Mouse (Mus musculus) limb, embryonic 15.5 days (tissue): ENCODE measurements around the gene Opcml. TPM values are rescaled to one million over a fixed set of nuclear protein-coding genes. Genes with fewer than 3 reads are reported as not detected.

Experiments
- ATAC-seq: fragments of 200-750 bp; cut with Nextera tagmentation; 2 replicates; pipeline ENCODE4 v1.8.0; 2017; ENCODE audit warnings: low read depth, moderate TSS enrichment; ENCODE audit not compliant: insufficient number of reproducible peaks, low FRiP score, low TSS enrichment
- H3K27ac ChIP-seq: fragments of 300-500 bp; sonication (generic); 2 replicates; pipeline ENCODE4 v1.5.1; 2015; ENCODE audit warnings: moderate library complexity, mild to moderate bottlenecking, inconsistent platforms
- H3K27me3 ChIP-seq: fragments of 300-500 bp; sonication (generic); 2 replicates; pipeline ENCODE4 v1.6.1; 2015; ENCODE audit warnings: inconsistent platforms
- H3K36me3 ChIP-seq: fragments of 300-500 bp; sonication (generic); 2 replicates; pipeline ENCODE4 v1.6.1; 2015; ENCODE audit warnings: inconsistent platforms
- H3K4me1 ChIP-seq: fragments of 300-500 bp; sonication (generic); 2 replicates; pipeline ENCODE4 v1.6.1; 2015; ENCODE audit warnings: inconsistent platforms
- H3K4me2 ChIP-seq: fragments of 300-500 bp; sonication (generic); 2 replicates; pipeline ENCODE4 v1.6.1; 2015; ENCODE audit warnings: mild to moderate bottlenecking, inconsistent platforms
- H3K4me3 ChIP-seq: fragments of 300-500 bp; sonication (generic); 2 replicates; pipeline ENCODE4 v1.5.1; 2015; ENCODE audit warnings: mild to moderate bottlenecking, inconsistent platforms
- H3K9ac ChIP-seq: fragments of 300-500 bp; sonication (generic); 2 replicates; pipeline ENCODE4 v1.6.1; 2015; ENCODE audit warnings: inconsistent platforms
- H3K9me3 ChIP-seq: fragments of 300-500 bp; sonication (generic); 2 replicates; pipeline ENCODE4 v1.6.1; 2016; ENCODE audit warnings: inconsistent platforms
- WGBS: fragments of 180-500 bp; shearing (Covaris S2); methylation state at CpG from one replicate; pipeline ENCODE4 v1.1.7; 2015; 5-methylcytosine and 5-hydroxymethylcytosine counted together
- polyA plus RNA-seq: library from polyadenylated mRNA; unstranded; fragments of >200 nt; fragmentation: Nextera tagmentation; extraction: Ambion mirVana; gene quantifications from 2 replicates; pipeline ENCODE4 v1.2.1, GENCODE M21; 2015

The Opcml gene
- polyA plus RNA-seq, 1 experiment from 2014 or later: 4.9 TPM

DNA sequence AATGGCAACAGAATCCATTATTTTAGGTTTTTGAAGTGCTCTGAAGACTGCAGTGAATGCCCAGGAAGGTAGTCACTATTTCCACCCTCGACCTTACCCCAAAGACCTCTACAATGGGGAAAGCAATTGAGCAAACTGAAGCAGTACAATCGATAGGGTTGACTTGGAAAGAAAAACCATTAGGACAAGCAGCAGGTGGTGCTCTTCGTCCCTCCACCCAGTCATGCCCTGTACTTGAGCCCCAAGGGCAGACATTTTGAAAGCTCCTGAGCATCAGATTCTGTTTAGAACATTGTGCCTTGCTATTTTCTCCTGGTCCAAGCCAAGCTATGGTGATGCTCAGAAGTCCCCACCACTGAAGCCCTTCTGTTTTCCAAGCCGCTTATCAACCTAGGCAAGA is 744.4 kb downstream of the Opcml start:
- Histone ChIP-seq H3K36me3 (no peaks in the 10 kb centered on the region), H3K27ac (no peak overlapping the region), H3K4me3 (no peak overlapping the region), H3K9me3 (no peaks in the 10 kb centered on the region), H3K4me1 (no peaks in the 10 kb centered on the region), H3K27me3 (no peaks in the 10 kb centered on the region), H3K9ac (no peak overlapping the region), H3K4me2 (no peak overlapping the region)
- ATAC-seq: no peak
- 53% methylated on average over 4 of the region's 4 CpGs for WGBS

DNA sequence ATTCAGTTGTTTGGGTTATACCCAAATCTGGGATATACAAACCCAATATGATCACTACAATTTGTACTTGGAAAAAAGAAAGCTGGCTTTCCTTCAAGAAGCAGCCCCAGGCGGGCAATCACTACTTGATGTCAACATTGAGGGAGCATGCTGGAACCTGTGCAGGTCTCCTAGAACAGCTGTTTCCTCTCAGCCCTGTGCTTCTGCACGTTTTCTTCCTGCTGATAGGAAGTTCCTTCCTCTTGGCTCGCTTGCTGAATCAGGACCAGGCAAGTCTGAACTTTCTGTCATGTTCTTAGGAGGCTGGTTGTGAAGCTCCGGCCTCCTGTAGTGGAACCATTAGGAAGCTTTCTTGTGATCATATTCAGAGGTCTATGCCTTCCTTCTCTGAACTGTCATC is 746.1 kb downstream of the Opcml start:
- no peaks in the 10 kb centered on the region for H3K4me1 ChIP-seq
- H3K9ac ChIP-seq: no peak overlapping the region
- ATAC-seq: no peak
- 49% methylated on average over 4 of the region's 4 CpGs for WGBS
- no peaks in the 10 kb centered on the region for H3K36me3 ChIP-seq
- no peak overlapping the region for H3K27ac ChIP-seq
- H3K27me3 ChIP-seq: no peaks in the 10 kb centered on the region
- no peak overlapping the region for H3K4me2 ChIP-seq
- H3K9me3 ChIP-seq: no peaks in the 10 kb centered on the region
- H3K4me3 ChIP-seq: no peak overlapping the region

- H3K27me3 ChIP-seq: no peaks in the 10 kb centered on the region
- H3K9ac ChIP-seq: no peak overlapping the region
- ATAC-seq: no peak
- H3K4me3 ChIP-seq: no peak overlapping the region
- no peak overlapping the region for H3K27ac ChIP-seq
- no peaks in the 10 kb centered on the region for H3K4me1 ChIP-seq
- WGBS: 74% methylated on average over 9 of the region's 9 CpGs
- no peaks in the 10 kb centered on the region for H3K36me3 ChIP-seq
- H3K9me3 ChIP-seq: no peaks in the 10 kb centered on the region
- no peak overlapping the region for H3K4me2 ChIP-seq
Measured at GRCm38 (mm10) chr9:28548189-28548588, 757.6 kb downstream of the Opcml start.

DNA sequence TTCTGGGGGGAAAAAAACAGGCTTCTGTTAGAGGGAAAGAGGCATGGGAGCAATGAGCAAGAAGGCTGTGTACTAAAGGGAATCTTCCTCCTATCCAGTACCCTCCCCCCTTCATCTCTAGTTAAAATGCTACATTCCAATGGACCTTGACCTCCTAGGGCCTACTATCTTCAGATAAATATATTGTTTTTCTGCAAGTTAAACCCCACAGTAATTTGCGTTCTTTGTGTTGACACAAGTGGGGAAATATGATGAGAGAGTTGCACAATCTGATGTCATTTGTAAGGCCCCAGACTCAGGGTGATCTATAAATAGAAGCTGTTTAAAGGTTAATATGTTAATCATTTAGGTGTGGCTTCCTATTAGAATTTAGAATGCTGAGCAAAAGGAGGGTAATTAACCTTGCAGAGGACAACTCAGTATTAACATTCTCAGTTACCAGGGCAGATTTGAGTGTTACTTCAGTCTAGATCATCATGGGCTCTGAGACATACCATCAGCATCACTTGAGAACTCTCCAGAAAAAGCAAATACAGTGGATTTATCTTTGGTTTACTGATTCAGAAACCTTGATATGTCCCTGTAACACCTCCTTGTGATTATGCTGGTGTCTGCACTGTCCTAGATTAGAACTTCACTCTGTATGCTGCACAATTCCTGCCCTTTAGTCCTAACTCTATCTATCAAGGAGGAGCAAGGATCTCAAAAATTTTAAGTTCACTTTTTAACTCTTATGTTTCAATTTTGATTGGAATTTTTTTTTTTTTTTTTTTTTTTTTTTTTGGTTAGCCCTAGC is 762.0 kb downstream of the Opcml start:
- WGBS: 85% methylated on average over 1 of the region's 1 CpGs
- Histone ChIP-seq H3K4me1 (no peaks in the 10 kb centered on the region), H3K4me3 (no peak overlapping the region), H3K4me2 (no peak overlapping the region), H3K36me3 (no peaks in the 10 kb centered on the region), H3K9ac (no peak overlapping the region), H3K27ac (no peak overlapping the region), H3K27me3 (no peaks in the 10 kb centered on the region), H3K9me3 (no peaks in the 10 kb centered on the region)
- no peak for ATAC-seq

DNA sequence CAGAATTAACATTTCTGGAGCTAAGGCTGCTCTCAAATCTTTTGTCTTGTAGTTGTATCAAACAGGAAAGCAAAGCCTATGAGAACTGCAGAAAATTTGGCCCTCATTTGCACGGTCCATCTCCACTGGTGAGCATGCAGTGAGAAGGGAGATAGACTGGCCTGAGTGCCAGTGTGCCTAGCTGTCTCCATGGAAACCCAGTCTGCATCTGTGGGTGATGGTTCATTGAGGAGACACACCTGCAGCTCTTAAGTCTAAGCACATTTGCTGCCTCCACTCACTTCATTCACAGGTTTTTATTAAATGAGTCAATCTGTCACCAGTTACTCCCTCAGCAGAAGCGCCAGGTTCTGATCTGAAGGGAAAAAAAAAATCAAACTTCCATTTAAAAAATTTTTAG is 768.1 kb downstream of the Opcml start:
- Histone ChIP-seq H3K4me1 (no peaks in the 10 kb centered on the region), H3K27me3 (no peaks in the 10 kb centered on the region), H3K9me3 (no peaks in the 10 kb centered on the region), H3K4me3 (no peak overlapping the region), H3K36me3 (no peaks in the 10 kb centered on the region), H3K27ac (no peak overlapping the region), H3K9ac (no peak overlapping the region), H3K4me2 (no peak overlapping the region)
- no peak for ATAC-seq
- WGBS: 78% methylated on average over 2 of the region's 2 CpGs

GRCm38 (mm10) chr9:28561761-28562160 is 771.2 kb downstream of the Opcml start:
- no peak overlapping the region for H3K4me2 ChIP-seq
- H3K27me3 ChIP-seq: no peaks in the 10 kb centered on the region
- no peak overlapping the region for H3K4me3 ChIP-seq
- H3K4me1 ChIP-seq: no peaks in the 10 kb centered on the region
- no peaks in the 10 kb centered on the region for H3K9me3 ChIP-seq
- no peaks in the 10 kb centered on the region for H3K36me3 ChIP-seq
- WGBS: 43% methylated on average over 6 of the region's 6 CpGs
- no peak for ATAC-seq
- no peak overlapping the region for H3K9ac ChIP-seq
- no peak overlapping the region for H3K27ac ChIP-seq

- 29% methylated on average over 14 of the region's 14 CpGs for WGBS
- H3K9ac ChIP-seq: no peak overlapping the region
- no peaks in the 10 kb centered on the region for H3K9me3 ChIP-seq
- no peak for ATAC-seq
- H3K4me3 ChIP-seq: no peak overlapping the region
- no peak overlapping the region for H3K4me2 ChIP-seq
- H3K4me1 ChIP-seq: no peaks in the 10 kb centered on the region
- H3K27ac ChIP-seq: no peak overlapping the region
- no peaks in the 10 kb centered on the region for H3K27me3 ChIP-seq
- H3K36me3 ChIP-seq: no peaks in the 10 kb centered on the region
Measured at GRCm38 (mm10) chr9:28563066-28563683, 772.6 kb downstream of the Opcml start.

- no peak for ATAC-seq
- WGBS: 12% methylated on average over 8 of the region's 8 CpGs
Measured at GRCm38 (mm10) chr9:28569041-28569522, 778.5 kb downstream of the Opcml start.

GRCm38 (mm10) chr9:28569776-28570175 is 779.2 kb downstream of the Opcml start:
- H3K9ac ChIP-seq: no peak overlapping the region
- H3K4me1 ChIP-seq: peaks cover 7% of the 10 kb centered on the region; the same call in 1 of the 2 replicates
- H3K4me2 ChIP-seq: no peak overlapping the region
- H3K27ac ChIP-seq: no peak overlapping the region
- H3K4me3 ChIP-seq: no peak overlapping the region
- 21% methylated on average over 2 of the region's 2 CpGs for WGBS
- H3K9me3 ChIP-seq: no peaks in the 10 kb centered on the region
- H3K27me3 ChIP-seq: no peaks in the 10 kb centered on the region
- H3K36me3 ChIP-seq: no peaks in the 10 kb centered on the region
- no peak for ATAC-seq

More at GRCm38 (mm10) chr9:28569041-28569522, 778.5 kb downstream of the Opcml start:
- Histone ChIP-seq H3K9me3 (no peaks in the 10 kb centered on the region), H3K4me1 (peaks cover 7% of the 10 kb centered on the region; the same call in 1 of the 2 replicates), H3K4me3 (no peak overlapping the region), H3K27ac (no peak overlapping the region), H3K27me3 (no peaks in the 10 kb centered on the region), H3K36me3 (no peaks in the 10 kb centered on the region), H3K9ac (no peak overlapping the region), H3K4me2 (no peak overlapping the region)

DNA sequence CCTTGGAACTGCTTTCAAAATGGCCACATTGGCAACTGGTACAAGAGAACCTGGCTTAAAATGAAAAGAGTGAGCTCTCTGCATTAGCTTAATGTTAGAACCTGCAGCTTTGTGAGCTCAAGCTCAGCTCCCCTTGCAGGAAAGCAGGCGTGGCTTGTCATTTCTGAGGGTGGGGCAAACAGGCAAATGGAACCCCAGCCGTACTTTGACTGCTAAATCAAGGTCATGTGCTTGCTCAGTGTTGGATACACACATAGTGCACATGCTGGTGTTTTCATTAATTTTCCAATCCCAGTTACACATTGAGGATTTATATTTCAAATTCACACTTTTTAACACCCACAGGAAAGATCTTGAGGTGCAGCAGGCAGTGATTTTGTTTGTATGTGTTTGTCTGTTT is 781.1 kb downstream of the Opcml start:
- no peak overlapping the region for H3K9ac ChIP-seq
- H3K27ac ChIP-seq: no peak overlapping the region
- 47% methylated on average over 2 of the region's 2 CpGs for WGBS
- no peak overlapping the region for H3K4me3 ChIP-seq
- ATAC-seq: no peak
- H3K36me3 ChIP-seq: no peaks in the 10 kb centered on the region
- H3K27me3 ChIP-seq: no peaks in the 10 kb centered on the region
- no peak overlapping the region for H3K4me2 ChIP-seq
- no peaks in the 10 kb centered on the region for H3K9me3 ChIP-seq
- peaks cover 7% of the 10 kb centered on the region; the same call in 1 of the 2 replicates for H3K4me1 ChIP-seq

- H3K9ac ChIP-seq: no peak overlapping the region
- WGBS: 58% methylated on average over 9 of the region's 9 CpGs
- no peak overlapping the region for H3K27ac ChIP-seq
- peaks cover 7% of the 10 kb centered on the region; the same call in 1 of the 2 replicates for H3K4me1 ChIP-seq
- H3K36me3 ChIP-seq: no peaks in the 10 kb centered on the region
- no peaks in the 10 kb centered on the region for H3K27me3 ChIP-seq
- ATAC-seq: no peak
- no peak overlapping the region for H3K4me2 ChIP-seq
- no peaks in the 10 kb centered on the region for H3K9me3 ChIP-seq
- H3K4me3 ChIP-seq: no peak overlapping the region
Measured at GRCm38 (mm10) chr9:28572136-28572774, 781.7 kb downstream of the Opcml start.

- no peak overlapping the region for H3K4me2 ChIP-seq
- no peaks in the 10 kb centered on the region for H3K9me3 ChIP-seq
- H3K36me3 ChIP-seq: no peaks in the 10 kb centered on the region
- no peak overlapping the region for H3K4me3 ChIP-seq
- no peak for ATAC-seq
- no peaks in the 10 kb centered on the region for H3K27me3 ChIP-seq
- no peaks in the 10 kb centered on the region for H3K4me1 ChIP-seq
- no peak overlapping the region for H3K9ac ChIP-seq
- H3K27ac ChIP-seq: no peak overlapping the region
Measured at GRCm38 (mm10) chr9:28578730-28579129, 788.2 kb downstream of the Opcml start.
